Mouse (Mus musculus): Measurements from ENCODE around the gene Gm20823. TPM values are rescaled to one million over a fixed set of nuclear protein-coding genes. Genes with fewer than 3 reads are reported as not detected.

Gene Gm20823
- not detected for polyA plus RNA-seq (2014; fragmentation: Illumina TruSeq; extraction: RNeasy Lipid Tissue Mini Kit (QIAGEN cat#74804))

DNA sequence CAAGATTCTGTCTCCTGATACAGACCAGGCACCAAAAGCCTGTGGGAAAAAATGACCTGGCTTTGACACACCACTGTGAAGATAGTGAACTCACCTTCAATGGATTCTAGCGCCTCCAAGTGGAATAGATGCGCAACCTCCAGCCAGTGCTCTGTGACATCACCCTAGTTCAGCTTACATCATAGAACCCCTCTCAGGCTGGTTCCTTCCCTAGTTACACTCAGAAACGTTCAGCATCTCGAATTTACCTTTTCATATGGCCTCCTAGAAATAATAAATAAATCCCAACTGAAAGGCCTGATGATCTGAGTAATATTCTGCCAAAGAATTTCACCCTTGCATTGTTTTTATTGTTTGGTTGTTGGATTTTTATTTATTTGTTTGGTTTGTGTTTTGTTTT, at the start of gene Gm20823:
Gm20823 (minus strand) TSS at position 101 of the 400 bp plus-strand sequence.

Measured in ovary, adult 10 weeks (tissue).